In the genomic region with DNA sequence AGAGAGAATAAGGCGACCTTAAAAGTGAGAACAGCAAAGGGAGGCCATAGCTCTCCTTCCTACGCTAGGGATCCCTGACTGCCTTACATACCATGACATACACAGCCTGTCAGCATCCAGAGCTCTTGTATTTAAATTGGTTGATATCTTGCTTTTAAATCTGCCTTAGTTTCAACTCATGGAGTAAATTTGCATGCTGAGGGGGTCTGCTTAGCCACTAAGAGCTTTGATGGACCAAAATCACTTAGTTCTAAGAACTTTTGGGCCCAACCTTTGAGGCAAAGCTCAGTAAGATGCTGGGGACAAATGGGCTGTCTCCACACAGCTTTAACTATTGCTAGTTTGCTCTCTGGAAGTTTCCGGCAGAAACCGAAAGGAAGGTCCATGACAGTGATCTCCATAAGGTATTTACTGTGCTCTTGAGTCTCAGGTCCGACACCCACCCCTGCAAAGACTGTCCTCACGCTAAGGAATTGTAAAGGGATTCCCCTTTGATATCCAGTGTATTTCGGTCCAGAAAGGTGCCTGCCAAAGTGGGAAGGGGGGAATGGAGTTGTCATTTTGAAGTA, we compare ENCODE assay signal across 8 mouse cellular contexts. TPM values are rescaled to one million over a fixed set of nuclear protein-coding genes. Genes with fewer than 3 reads are reported as not detected.
DNase-seq lines count a peak whose midpoint lies in the region; ATAC-seq and TF ChIP-seq lines count a peak whose summit lies in the region.

No protein-coding gene starts in this region.

- peak overlapping the region; percentile 89 for H3K4me2 ChIP-seq in lung, embryonic 14.5 days
- peak overlapping the region; percentile 60 for H3K4me2 ChIP-seq in limb, embryonic 11.5 days (ENCODE audit: low read depth, severe bottlenecking)

- H3K9me3 ChIP-seq in lung, embryonic 14.5 days (ENCODE audit: low read depth, low read length) = no peaks in the 10 kb centered on the region
- H3K9me3 ChIP-seq in embryonic facial prominence, embryonic 10.5 days = no peaks in the 10 kb centered on the region
- no peaks in the 10 kb centered on the region for H3K9me3 ChIP-seq in limb, embryonic 11.5 days (ENCODE audit: control insufficient read depth, low read length)

- H3K4me1 ChIP-seq in lung, embryonic 14.5 days (ENCODE audit: insufficient read depth) = 0 out of 2 replicates have a peak, but pooled peaks cover 2% of the 10 kb centered on the region
- H3K4me1 ChIP-seq in embryonic facial prominence, embryonic 10.5 days = peaks cover 22% of the 10 kb centered on the region
- 0 out of 2 replicates have a peak, but pooled peaks cover 5% of the 10 kb centered on the region for H3K4me1 ChIP-seq in limb, embryonic 11.5 days (ENCODE audit: control insufficient read depth, insufficient read depth, low read length)

- no peak for TF ChIP-seq CTCF in lung, embryonic 14.5 days (IDR thresholded peaks at IDR 0.05; ENCODE audit: low read depth)

- H3K27me3 ChIP-seq in lung, embryonic 14.5 days (ENCODE audit: insufficient read depth, low read length) = no peaks in the 10 kb centered on the region
- no peaks in the 10 kb centered on the region for H3K27me3 ChIP-seq in embryonic facial prominence, embryonic 10.5 days (replicated peaks; ENCODE audit: low read depth, poor library complexity, severe bottlenecking)
- H3K27me3 ChIP-seq in limb, embryonic 11.5 days (ENCODE audit: control insufficient read depth, insufficient read depth, low read length) = no peaks in the 10 kb centered on the region

- H3K4me3 ChIP-seq in lung, embryonic 14.5 days (ENCODE audit: low read depth, low read length) = peak overlapping the region; percentile 45
- peak overlapping the region; percentile 60 for H3K4me3 ChIP-seq in embryonic facial prominence, embryonic 10.5 days
- peak overlapping the region; percentile 40 for H3K4me3 ChIP-seq in limb, embryonic 11.5 days (ENCODE audit: low read depth, low read length)

- H3K9ac ChIP-seq in lung, embryonic 14.5 days = peak overlapping the region; percentile 71
- peak overlapping the region; percentile 78 for H3K9ac ChIP-seq in limb, embryonic 11.5 days (ENCODE audit: low read length)

- WGBS in lung, embryonic 14.5 days = 14% methylated on average over 7 of the region's 7 CpGs
- WGBS in embryonic facial prominence, embryonic 10.5 days = 31% methylated on average over 7 of the region's 7 CpGs
- 27% methylated on average over 7 of the region's 7 CpGs for WGBS in limb, embryonic 11.5 days

- H3K36me3 ChIP-seq in lung, embryonic 14.5 days (ENCODE audit: insufficient read depth) = no peaks in the 10 kb centered on the region
- H3K36me3 ChIP-seq in embryonic facial prominence, embryonic 10.5 days (replicated peaks) = no peaks in the 10 kb centered on the region
- no peaks in the 10 kb centered on the region for H3K36me3 ChIP-seq in limb, embryonic 11.5 days (ENCODE audit: control insufficient read depth, insufficient read depth, low read length)

- peak overlapping the region; percentile 88 for H3K27ac ChIP-seq in lung, embryonic 14.5 days (ENCODE audit: low read depth)
- H3K27ac ChIP-seq in embryonic facial prominence, embryonic 10.5 days (replicated peaks) = peak overlapping the region; percentile 90
- peak overlapping the region; percentile 89 for H3K27ac ChIP-seq in limb, embryonic 11.5 days (replicated peaks; ENCODE audit: low read depth, low read length)

- DNase-seq in lung, embryonic 14.5 days = peak; percentile 60
- DNase-seq in lung, postnatal 36 days = no peak
- peak; percentile 52 for DNase-seq in embryonic facial prominence, embryonic 10.5 days (ENCODE audit: low spot score)
- peak; percentile 61 for DNase-seq in limb, embryonic 11.5 days (ENCODE audit: low spot score)
- peak; percentile 40 for DNase-seq in retina, postnatal 1 day
- no peak for DNase-seq in layer of hippocampus, postnatal 25 days (ENCODE audit: extremely low spot score in 1 of 2, low spot score in 1 of 2)
- DNase-seq in right cerebral cortex, adult 18-20 months = no peak
- DNase-seq in kidney, postnatal 14 days = no peak

- ATAC-seq in lung, embryonic 14.5 days (ENCODE audit: insufficient read depth) = no peak
- ATAC-seq in limb, embryonic 11.5 days (ENCODE audit: insufficient number of reproducible peaks, low FRiP score, low TSS enrichment, low read depth) = no peak

RNA-seq across cellular contexts. Expression of gene Hist2h3c2, which starts 1.5 kb away (rescaled TPM):
- polyA plus RNA-seq in lung, embryonic 14.5 days (2014; fragmentation: Nextera tagmentation; extraction: Ambion mirVana) = 11.5 and 14.4 TPM in 2 replicates
- polyA plus RNA-seq in embryonic facial prominence, embryonic 10.5 days (2016; fragmentation: Nextera tagmentation; extraction: Ambion mirVana) = 4.9 and 6.6 TPM in 2 replicates
- 9.2 and 10.6 TPM in 2 replicates for polyA plus RNA-seq in limb, embryonic 11.5 days (2014; fragmentation: Nextera tagmentation; extraction: Ambion mirVana)
- 10 to 100 TPM in 1 of 2 experiments, 1 to 10 TPM in 1; 9.9 to 11.0 TPM for total RNA-seq in layer of hippocampus, postnatal 25 days (2021)

RNA-seq across cellular contexts. Expression of gene Hist2h2aa2, which starts 2.7 kb away (rescaled TPM):
- polyA plus RNA-seq in lung, embryonic 14.5 days (2014; fragmentation: Nextera tagmentation; extraction: Ambion mirVana) = 49.7 and 55.6 TPM in 2 replicates
- polyA plus RNA-seq in embryonic facial prominence, embryonic 10.5 days (2016; fragmentation: Nextera tagmentation; extraction: Ambion mirVana) = 26.6 and 32.1 TPM in 2 replicates
- polyA plus RNA-seq in limb, embryonic 11.5 days (2014; fragmentation: Nextera tagmentation; extraction: Ambion mirVana) = 28.8 and 40.7 TPM in 2 replicates
- total RNA-seq in layer of hippocampus, postnatal 25 days (2021) = 100 to 1,000 TPM; 225 TPM

RNA-seq across cellular contexts. Expression of gene Hist2h2aa1, which starts 7.9 kb away (rescaled TPM):
- 13.0 and 15.7 TPM in 2 replicates for polyA plus RNA-seq in lung, embryonic 14.5 days (2014; fragmentation: Nextera tagmentation; extraction: Ambion mirVana)
- polyA plus RNA-seq in embryonic facial prominence, embryonic 10.5 days (2016; fragmentation: Nextera tagmentation; extraction: Ambion mirVana) = 4.8 and 8.6 TPM in 2 replicates
- 14.6 and 15.5 TPM in 2 replicates for polyA plus RNA-seq in limb, embryonic 11.5 days (2014; fragmentation: Nextera tagmentation; extraction: Ambion mirVana)
- 1 to 10 TPM; 3.0 to 6.9 TPM for total RNA-seq in layer of hippocampus, postnatal 25 days (2021)

RNA-seq across cellular contexts. Expression of gene Hist2h3c1, which starts 9.1 kb away (rescaled TPM):
- 0.30 and 2.3 TPM in 2 replicates for polyA plus RNA-seq in lung, embryonic 14.5 days (2014; fragmentation: Nextera tagmentation; extraction: Ambion mirVana)
- 0.52 and 0.81 TPM in 2 replicates for polyA plus RNA-seq in embryonic facial prominence, embryonic 10.5 days (2016; fragmentation: Nextera tagmentation; extraction: Ambion mirVana)
- polyA plus RNA-seq in limb, embryonic 11.5 days (2014; fragmentation: Nextera tagmentation; extraction: Ambion mirVana) = 0.28 TPM in 1 of 2 replicates, not detected in the other
- total RNA-seq in layer of hippocampus, postnatal 25 days (2021) = not detected

RNA-seq across cellular contexts. Expression of gene Hist2h2be, which starts 16.5 kb away (rescaled TPM):
- polyA plus RNA-seq in lung, embryonic 14.5 days (2014; fragmentation: Nextera tagmentation; extraction: Ambion mirVana) = 5.9 and 6.4 TPM in 2 replicates
- polyA plus RNA-seq in embryonic facial prominence, embryonic 10.5 days (2016; fragmentation: Nextera tagmentation; extraction: Ambion mirVana) = 6.4 and 7.8 TPM in 2 replicates
- 7.2 and 7.6 TPM in 2 replicates for polyA plus RNA-seq in limb, embryonic 11.5 days (2014; fragmentation: Nextera tagmentation; extraction: Ambion mirVana)
- 1 to 10 TPM; 5.6 to 5.9 TPM for total RNA-seq in layer of hippocampus, postnatal 25 days (2021)

Comparison
In these comparisons a context has a peak if more than half of its experiments do, and no peak if none do; other contexts are left out.
1. DNase-seq: peak in lung, embryonic 14.5 days (single experiment), embryonic facial prominence, embryonic 10.5 days (single experiment), limb, embryonic 11.5 days (single experiment) and retina, postnatal 1 day (single experiment); none in lung, postnatal 36 days (single experiment), layer of hippocampus, postnatal 25 days (0 of 2), right cerebral cortex, adult 18-20 months (single experiment) and kidney, postnatal 14 days (single experiment).
2. Peak in every context shown above with its lines, with median percentiles within 50 percentile points of each other: H3K27ac ChIP-seq and H3K4me3 ChIP-seq.